Mouse (Mus musculus) thymus, adult 2 months (tissue): ENCODE results near the gene Adap1.

Experiments used
- CTCF ChIP-seq: fragments of 200-500 bp; IDR thresholded peaks from 2 replicates; pipeline ENCODE4 v1.5.1; 2012; ENCODE audit warnings: mild to moderate bottlenecking, control low read depth, low read length, moderate library complexity, borderline replicate concordance; ENCODE audit not compliant: control insufficient read depth, poor library complexity, insufficient read depth; ENCODE audit errors: extremely low read depth
- POLR2A ChIP-seq: fragments of 200-500 bp; IDR thresholded peaks from 2 replicates; pipeline ENCODE4 v1.6.1; 2012; ENCODE audit warnings: mild to moderate bottlenecking, low read length, control low read depth, moderate library complexity; ENCODE audit not compliant: control insufficient read depth, poor library complexity, insufficient read depth; ENCODE audit errors: extremely low read depth

DNA sequence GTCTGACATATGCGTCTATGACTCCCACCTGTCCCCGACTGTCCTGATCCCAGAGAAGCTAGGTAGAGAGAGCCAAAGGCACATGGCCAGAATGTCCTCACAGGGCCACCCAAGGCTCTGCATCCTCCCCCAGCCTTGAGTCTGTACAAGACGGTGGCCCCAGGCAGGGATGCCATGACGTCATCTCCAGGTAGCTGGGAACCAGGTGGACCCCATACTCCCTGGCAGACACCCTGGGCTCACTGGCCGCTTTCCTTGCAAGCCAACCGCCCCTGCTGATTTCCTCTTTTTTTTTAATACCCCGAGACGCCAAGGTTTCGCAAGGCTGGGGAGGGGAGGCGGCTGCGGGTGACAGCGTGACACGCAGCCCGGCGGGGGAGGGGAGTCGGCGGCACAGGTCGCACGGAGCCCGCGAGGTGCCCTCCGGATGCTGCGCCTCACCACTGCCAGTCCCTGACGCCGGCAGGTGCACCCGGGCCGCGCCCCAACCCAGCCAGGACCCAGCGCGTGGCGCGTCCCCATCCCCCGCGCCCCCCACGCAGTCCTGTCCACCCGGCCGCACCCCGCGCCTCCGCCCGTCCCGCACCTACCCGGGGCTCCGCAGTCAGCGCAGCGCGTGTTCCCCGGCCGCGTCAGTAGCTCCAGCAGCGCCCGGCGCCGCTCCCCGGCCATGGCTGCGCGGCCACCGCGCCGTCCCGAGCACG is 579 bp downstream of the Adap1 start:
- TF ChIP-seq CTCF = no peak
- TF ChIP-seq POLR2A = no peak
